Mouse (Mus musculus) lung, postnatal 14 days (tissue): ENCODE results near the gene Dpm1.

Experiments
- DNase-seq: peaks from one replicate; pipeline ENCODE4 v3.0.0; 2021

Dpm1 gene

DNA sequence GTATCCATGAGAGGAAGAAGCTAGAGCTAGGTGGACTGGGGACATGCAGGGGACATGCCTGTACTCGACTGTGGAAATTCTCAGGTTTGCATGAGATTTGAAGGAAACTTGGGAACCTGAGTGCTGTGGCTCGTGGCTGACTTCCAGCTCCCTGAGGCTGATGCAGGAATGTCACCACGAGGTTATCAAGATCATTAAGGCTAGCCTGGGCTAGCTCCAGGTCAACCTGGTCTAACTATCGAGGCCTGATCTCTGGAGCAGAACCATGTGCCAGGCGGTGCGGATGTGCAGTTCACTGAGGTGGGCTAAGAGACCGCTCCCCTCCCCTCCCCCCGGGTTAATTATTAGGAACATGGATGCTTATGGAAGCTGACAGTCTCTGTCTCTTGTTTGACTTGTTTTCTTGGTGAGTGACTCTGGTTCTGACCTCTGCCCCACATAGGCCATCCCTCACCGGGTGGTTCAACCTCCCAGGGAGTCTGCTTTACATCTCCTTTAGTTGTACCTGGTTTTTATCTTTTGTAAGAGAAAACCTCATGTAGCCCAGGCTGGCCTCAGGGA lies 69.9 kb downstream of the Dpm1 start:
- no peak for DNase-seq
